Mouse (Mus musculus) brain, adult 2 months (tissue): ENCODE measurements around the gene Ints13.

Experiments
- DNase-seq: peaks from one replicate; pipeline ENCODE4 v3.0.0; 2011; ENCODE audit warnings: low read depth, low spot score

Ints13 gene

DNA sequence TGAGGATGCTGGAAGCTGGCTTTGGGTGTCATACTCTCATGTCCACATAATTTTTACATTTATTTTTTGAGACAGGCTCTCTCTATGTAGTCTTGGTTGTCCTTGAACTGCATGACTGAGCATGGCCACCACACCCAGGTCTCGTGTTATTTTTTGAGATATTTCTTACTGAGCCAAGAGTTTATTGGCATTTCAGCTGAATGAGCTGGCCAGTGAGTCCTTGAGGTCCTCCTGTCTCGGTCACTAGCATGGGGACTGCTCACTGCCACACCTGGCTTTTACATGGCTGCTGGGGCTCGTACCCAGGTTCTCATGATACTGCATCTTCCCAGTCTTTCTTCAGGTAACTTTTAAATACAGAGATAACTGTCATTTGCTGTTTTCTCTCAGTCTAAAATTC, 37.2 kb downstream of the Ints13 start:
- no peak for DNase-seq

DNA sequence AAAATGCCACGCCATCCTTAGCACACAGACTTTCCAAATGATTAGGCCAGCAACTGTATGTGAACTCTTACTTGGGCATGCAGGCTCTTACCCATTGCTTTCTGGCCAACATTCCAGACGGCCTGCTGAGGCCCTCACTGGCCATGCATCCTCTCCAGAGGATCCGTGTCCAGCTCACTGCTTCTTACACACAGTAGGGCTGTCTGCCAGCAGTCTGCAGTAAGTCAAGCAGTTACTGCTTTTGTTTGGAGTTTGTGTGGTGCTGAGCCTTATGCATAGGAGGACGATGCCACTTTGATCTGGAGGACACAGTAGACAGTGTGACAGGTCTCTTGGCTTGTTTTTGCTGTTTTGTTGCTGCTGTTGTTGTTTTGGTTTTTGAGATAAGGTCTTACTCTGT, 39.0 kb downstream of the Ints13 start:
- no peak for DNase-seq

DNA sequence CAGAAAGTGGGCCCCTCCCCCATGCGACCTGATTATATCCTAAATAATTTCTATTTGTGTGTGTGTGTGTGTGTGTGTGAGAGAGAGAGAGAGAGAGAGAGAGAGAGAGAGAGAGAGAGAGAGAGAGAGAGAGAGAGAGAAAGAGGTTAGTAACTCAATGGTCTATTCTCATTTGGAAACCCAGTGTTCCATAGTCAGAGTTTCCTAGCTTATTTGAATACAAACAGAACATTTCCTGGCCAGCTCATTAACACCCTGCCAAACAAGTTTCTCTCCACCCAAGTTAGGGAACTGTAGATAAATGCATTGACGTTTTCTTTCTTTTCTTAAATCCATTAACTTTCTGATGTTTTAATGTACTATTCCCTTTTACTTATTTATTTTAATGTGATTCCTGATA, 39.6 kb downstream of the Ints13 start:
- no peak for DNase-seq

DNA sequence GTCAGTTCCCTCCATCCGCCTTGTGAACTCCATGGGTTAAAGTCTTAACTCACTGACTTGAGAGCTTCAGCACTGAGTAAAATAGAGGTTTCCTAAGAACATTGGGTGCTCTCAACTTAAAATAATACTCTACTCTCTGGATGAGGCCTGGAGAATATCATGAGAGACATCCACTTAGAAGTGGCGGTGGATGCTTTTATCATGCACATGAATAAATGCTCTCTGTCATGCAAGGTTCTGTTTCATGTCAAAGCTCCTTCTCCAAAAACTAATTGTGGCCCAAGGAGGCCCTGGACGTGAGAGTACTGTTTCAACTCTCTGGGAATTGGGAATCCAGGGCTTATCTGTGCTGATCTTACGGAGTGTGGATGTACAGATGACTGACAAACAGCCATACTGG, 40.5 kb downstream of the Ints13 start:
- DNase-seq, result no peak

DNA sequence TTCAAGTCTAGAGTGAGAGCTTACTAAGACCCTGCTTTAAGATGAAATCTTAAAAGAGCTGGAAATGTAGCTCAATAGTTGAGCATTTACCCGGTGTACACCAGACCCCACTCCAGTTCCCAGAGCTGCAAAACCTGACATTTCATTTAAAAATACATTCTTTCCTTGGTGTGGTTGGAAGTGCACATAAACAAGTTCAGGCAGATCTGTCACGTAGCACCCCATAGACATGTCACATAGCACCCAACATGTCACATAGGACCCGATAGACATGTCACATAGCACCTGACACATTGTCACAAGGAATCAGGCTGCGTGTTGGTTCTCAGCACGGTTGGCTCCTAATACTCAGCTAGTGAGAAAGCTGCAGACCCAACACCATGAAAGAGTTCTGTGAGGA, 42.1 kb downstream of the Ints13 start:
- DNase-seq, result no peak

DNA sequence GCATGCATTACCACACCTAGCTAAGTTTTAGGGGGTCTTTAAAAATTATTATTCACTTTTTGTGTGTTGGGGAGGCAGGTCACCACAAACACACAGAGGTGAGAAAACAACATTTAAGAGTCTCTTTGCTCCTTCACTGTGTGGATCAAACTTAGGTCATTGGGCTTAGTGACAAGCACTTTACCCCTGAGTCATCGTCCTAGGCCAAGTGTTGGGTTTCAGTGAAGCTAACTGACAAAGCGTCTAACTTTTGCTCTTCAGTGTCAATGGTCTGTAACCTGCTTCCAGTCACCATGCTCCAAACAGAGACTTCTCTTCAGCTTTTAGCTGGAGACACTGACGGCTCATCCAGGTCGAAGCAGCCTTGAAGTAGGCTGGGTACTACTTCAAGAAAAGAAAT, 44.5 kb downstream of the Ints13 start:
- no peak for DNase-seq

DNA sequence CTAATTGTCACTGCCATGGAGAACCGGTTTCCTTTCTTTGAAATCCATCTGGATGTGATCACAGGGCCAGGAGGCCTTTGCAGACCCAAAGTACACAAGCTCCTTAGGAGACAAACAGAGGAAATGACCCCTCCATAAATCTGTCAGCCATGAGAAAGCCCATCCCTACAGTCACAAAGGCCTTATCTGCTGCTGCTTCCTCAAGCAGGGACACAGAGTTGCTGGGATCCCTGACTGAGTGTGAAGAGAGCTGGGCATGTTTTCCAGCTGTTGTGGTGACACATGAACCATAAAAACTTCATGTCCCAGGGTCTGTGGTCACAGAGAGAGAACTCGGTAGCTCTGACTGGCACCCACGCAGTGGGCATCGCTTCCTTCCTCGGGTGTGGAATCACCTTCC, 46.9 kb downstream of the Ints13 start:
- DNase-seq, result no peak

DNA sequence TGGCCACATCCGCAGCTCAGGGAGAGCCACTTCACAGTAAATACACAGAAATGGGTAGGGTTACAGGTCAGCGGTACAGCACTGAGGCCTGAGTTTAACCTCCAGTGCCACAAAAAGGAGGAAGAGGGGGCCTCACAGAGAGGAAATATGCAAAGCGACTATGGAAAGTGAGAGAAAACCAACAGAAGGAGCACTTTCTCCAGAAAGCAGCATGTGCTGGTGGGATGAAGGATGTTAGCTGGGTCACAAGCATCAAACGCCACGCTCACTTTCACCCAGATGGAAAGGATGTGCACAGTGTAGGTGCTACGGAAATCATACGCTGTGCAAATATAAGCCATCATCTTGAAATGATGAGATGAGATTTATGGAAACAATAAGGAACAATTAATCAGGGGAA, 47.3 kb downstream of the Ints13 start:
- no peak for DNase-seq

DNA sequence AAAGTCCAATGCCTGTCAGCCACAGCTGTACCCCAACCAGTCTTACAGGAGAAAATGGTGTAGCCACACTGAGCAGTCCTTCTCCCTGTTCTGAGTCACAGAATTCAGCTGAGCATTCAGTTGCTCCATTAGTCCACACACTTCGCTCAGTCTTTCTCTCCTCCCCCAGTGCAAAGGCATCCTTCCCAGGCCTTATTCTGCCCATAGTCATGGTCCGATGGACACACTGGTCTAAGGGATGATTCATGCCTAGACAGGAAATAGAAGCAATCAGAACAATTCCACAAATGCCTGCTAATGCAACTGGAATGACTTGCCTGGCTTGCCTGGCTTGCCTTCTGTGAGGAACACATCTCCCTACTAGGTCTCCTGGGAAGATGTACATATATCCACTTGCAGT, 50.1 kb downstream of the Ints13 start:
- DNase-seq, result no peak

DNA sequence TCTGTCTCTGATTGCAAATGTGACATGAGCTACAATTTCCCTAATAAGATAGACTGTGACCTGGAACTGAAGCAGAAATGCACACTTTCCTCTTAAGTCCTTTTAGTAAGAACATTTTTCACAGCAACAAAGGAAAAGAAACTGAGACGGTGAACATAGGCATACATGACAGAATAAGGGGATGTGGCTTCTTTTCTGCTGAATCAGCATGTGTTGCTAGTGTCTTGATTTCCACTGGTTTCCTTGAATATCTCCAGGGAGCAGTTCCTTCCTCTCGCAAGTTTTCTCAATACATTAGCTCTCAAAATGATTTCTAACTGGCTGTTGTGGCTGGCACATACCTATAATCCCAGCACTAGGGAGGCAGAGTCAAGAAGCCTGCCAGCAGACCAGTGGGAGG, 52.1 kb downstream of the Ints13 start:
- no peak for DNase-seq

DNA sequence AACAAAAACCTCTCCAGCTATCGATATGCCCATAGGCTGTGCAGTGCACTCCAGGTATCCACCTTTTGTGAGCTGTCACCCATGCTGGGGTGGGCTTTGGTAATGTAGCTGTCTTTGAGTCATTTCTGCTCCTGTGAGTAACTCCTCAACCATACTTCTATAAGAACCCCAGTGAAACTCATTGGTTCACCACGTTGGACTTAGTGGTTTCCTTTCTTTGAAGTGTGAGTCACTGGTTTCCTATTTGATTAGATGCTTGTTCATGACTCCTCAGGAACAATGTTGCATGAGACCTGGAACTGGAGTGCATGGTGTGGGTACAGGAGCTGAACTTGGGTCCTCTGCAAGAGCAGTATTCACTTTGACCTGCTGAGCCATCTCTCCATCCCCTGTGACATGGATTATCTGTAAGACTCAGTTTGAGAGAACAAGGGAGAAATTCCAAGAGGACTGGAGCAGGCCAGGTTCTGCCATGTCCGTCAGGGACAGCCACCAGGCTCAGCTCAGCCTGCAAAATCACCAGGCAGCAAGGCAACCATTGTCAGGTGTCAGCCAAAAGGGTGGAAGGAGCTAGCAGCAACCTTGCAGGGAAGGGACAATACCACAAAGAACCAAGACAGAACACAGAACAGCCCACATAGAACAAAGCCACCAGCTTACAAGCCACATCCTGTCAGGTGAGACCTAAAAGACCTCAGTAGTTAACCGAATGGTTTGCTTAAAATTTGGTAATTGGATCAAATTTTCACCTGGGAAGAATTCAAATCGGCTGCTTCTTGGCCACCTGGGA, 56.0 kb downstream of the Ints13 start:
- DNase-seq, result no peak

DNA sequence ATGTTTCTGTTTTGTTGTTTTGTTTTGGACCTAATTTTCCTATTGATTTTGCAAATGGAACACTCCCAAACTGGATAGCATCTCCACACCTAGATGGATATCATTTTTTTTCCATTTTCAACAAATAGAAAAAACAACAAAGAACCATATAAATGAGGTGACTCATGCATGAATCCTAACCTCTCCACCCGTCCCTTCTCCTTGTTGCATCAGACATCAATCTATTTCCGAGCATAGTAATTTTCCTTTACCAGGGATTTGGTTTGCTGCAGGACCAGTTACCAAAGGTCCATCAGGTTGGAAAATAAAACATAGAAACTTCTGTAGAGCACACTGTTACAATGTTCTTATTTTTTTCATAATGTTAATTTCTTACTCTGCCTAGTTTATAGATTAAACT, 58.6 kb downstream of the Ints13 start:
- no peak for DNase-seq

DNA sequence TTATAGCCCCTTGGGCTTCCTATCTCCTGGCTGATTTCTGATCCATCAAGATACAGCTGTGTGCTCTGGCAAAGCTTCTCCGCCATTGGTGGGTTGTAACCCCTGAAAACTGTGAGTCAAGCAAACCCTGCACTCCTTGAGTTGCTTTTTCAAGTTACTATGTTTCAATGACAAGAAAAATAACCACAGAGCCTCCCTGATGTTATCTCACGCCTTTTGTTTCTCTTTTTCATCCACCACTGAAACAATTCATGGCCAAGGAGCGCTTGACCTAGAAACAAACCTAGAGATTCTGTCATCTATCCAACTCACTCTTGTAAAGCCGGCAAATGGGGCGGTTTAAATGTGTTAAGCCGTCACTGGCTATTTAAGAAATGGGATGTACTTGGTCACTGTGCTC, 61.7 kb downstream of the Ints13 start:
- peak; percentile 15 for DNase-seq

DNA sequence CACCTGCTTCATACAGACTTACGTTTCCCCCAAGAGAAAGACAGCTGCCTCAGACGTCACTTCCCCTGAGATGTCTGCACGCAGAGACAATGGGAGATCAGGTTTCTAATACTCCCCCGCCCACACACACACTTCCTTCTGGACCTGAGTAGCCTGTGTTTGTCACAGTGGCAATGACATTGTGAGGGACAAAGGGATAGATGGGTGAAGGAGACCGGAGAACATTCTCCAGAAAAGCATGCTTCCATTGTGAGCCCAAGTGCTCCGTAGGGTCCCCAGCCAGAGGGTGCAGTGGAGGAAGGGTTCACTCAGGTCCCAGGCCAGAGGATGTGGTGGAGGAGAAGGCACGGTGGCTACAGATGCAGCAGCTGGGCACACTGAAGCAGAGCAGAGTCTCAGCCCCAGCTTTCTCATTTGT, 63.1 kb downstream of the Ints13 start:
- DNase-seq, result no peak

DNA sequence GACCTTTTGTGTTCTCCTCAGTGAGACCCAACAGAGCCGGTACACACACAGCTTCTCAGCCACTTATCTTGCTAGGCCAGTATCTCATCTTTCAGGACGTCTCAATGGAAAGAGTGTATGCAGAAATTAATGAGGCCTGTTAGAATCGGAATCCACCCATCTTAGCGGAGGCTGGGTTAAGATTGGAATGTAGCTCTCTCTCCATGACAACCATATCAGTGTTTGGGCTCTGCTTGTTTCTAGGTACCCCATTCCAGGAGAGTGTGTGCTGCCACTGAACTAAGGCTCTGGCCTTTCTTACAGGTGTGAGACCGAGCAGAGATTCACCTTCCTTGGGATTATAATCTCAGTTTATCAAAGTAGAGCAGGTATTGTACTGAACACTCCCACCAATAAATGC, 63.7 kb downstream of the Ints13 start:
- no peak for DNase-seq

DNA sequence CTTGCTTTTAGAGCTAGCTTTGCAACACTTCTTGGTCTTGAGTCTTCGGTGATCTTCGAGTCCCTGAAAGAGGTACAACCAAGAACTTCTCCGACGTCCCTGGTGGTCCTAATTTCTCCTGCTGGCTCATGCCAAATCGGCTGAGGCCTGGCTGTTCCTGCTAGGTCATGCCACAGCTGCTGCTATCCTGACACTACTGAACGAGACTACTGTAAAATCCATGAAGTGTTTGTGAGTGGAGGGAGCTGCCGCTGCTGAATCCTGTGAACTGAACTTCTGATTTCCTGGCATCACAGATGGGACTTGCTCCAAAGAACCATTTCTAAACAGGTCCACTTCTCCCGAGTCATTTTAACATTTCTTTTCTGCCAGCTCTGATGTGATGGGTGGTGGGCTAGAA, 64.3 kb downstream of the Ints13 start:
- no peak for DNase-seq

DNA sequence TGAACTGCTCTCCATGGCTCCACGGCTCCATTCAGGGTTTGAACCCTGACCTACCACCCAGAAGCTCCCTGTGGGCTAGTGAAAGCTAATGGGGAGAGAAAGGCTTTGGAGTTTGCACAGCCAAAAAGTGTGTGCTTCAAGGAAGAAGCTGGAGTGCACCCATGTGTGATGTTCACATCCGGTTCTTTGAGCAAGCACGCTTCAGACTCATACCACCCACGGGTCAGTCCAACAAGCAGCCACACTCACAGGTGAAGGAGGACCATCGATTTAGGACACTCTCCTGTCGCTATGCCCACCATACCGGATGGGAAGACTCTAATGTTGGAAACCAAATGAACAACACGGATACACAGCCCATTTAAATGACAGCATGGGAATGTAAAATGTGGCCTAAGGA, 66.1 kb downstream of the Ints13 start:
- no peak for DNase-seq

DNA sequence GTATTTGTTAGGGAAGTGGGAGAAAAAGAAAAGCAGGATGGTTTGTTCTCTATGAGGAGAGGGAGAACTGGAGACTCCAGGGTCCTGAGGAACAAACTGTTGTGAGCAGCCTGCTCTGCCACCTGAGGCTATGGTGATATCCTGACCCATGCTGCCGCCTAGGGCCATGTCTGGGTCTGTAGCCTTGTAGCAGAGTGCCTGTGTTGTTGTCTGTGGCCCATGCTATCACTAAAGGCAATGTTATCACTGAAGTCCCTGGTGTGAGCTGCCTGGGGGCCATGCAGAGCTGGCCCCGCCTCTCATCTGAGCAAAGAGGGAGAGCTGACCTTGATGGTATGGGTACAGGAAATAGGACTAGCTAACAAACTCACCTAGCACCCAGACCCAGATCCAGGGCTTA, 67.7 kb downstream of the Ints13 start:
- DNase-seq, result no peak

DNA sequence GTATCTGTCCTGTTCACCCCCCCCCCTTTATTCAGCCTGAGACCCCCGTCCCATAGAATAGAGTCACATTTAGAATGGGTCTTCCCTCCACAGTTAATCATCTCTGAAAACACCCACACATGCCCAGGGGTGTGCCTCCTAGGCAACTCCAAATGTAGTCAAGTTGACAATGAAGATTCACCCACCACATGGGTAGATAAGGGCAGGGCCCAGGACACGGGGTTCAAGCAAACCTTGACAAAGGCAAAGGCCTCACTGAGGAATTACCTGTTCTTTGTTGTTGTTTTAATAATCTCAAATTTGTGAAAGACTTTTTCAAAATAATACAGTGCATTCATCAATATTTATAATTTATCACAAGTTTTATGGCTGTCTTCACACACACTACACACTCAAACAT, 73.2 kb downstream of the Ints13 start:
- no peak for DNase-seq

DNA sequence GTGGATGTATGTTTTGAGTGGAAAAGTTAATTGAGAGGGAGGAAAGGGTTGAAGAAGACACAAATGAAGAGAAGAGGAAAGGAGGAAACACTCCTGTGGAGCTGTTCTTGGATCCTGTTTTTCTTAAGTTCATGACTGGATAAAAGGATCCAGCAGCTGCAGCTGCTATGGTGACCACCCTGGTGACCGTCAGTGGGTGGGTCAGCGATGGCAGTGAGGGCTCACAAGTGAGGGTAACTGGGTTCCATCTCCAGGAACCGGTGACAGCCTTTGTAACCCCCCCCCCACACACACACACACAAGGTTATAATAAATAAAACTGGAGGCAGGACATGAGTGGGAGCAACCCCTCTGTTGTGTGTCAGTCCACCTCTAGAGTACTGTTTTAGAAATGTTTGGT, 74.8 kb downstream of the Ints13 start:
- DNase-seq, result no peak

DNA sequence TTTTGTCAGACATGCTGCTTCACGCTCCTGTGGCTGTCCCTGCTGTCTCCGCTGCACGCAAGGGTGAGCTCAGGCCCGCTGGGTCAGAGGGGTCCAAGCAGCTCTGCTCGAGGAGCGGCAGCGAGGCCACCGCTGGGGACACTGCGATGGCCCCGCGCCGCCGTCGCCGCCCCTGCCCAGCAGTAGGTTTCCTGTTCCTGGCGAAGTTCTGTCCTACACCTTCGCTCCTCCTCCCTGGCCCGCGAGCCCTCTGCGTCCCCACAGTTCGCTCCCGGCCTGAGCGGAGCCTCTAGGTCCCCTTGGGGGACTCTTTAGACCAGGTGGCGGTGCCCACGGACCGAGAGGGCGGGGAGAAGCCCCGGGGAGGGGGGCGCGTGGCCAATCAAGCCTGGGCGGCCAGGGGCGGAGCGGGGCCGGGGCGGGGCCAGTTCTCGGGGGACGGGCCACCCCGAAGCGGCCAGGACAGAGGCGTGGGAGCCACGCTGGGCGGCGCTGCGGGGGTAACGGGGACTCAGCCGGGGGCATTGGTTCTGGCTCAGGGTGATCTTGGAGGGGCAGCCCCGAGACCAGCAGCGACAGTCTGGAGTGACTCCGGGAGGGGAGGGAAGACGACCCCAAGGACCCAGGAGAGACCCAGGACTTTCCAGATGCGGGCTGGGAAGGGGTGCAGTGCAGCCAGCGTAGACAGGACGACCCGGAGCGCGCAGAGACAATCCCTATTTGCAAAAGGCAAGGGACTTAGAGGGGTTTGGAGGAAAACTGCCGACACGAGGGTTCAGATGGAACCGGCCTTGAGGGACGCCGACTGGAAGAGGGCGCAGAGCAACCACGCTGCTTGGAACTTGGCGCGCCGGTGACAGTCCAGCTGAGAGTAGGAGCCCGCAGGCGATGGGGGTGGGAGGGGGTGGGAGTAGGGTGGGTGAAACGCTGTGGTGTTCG, 75.5 kb downstream of the Ints13 start, which contains the start of gene Itpr2:
TSS of gene Itpr2 (minus strand) at position 358 of the 939 bp plus-strand sequence.
- peak; percentile 61 for DNase-seq

DNA sequence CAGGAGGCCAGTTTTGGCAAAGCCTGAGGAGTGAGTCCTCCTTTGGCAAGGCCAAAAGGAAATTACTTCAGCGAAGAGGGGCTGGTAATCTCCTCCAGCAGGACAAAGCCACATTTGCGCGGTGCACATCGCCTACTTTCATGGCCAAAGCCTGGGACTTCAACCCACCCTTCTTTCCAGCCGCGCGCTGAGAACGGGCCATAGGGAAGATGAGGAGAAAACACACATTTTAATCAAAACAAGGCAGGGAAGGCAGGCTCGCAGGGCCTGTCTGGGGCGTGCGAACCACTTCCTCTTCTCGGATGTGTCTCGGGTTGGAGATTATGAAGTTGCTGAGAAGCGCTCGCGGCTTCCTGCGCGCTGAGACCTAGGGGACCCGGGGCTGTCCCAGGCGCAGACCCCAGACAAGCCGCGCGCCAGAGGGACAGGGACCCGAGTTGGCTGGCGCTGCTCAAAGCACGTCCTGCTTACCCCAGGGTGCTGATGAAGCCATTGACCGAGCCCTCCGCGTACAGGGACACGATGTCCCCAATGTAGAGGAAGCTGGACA, 76.2 kb downstream of the Ints13 start:
- DNase-seq, result peak; percentile 16

DNA sequence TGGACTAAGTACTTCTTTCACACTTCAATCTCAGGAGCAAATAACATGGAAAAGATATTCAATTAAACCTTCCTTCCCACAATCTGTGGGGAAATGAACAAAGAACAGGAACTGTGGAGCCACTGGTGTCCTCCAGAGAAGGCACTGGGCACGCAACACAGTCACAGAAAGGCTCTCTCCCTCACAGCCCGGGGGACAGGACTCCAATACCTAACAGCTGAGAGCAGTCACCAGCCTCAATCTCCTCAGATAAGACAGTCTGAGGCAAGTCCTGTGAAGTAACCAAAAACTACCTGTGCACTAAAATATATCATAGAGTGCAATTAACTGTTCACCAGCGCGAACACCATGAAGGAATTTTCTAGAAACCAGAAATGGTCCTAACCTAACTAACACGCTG, 76.9 kb downstream of the Ints13 start:
- DNase-seq, result no peak
